Mouse (Mus musculus): ENCODE results near the gene Sltm.

- TF ChIP-seq POLR2A (IDR thresholded peaks at IDR 0.05; ENCODE audit: low read depth, low read length) (no peak), CTCF (IDR thresholded peaks at IDR 0.05; ENCODE audit: borderline replicate concordance, insufficient read depth, low read length) (no peak)
These were observed 36.4 kb upstream of the Sltm start for GRCm38 (mm10) chr9:70506186-70506585.

Data from embryonic fibroblast, embryonic 13.5 days (primary cell).